Mouse (Mus musculus) kidney, adult 2 months (tissue): ENCODE results near the gene Fam169a.

Experiments used
- CTCF ChIP-seq: fragments of 200-500 bp; conservative IDR thresholded peaks from 2 replicates; pipeline ENCODE4 v1.5.1; 2011; ENCODE audit warnings: low read depth, mild to moderate bottlenecking, control low read depth, low read length, moderate library complexity, mixed read lengths; ENCODE audit not compliant: insufficient read depth, insufficient read length
- POLR2A ChIP-seq: fragments of 200-500 bp; IDR thresholded peaks from one replicate; pipeline ENCODE4 v1.6.1; 2011; ENCODE audit warnings: low read depth, low read length, control low read depth

DNA sequence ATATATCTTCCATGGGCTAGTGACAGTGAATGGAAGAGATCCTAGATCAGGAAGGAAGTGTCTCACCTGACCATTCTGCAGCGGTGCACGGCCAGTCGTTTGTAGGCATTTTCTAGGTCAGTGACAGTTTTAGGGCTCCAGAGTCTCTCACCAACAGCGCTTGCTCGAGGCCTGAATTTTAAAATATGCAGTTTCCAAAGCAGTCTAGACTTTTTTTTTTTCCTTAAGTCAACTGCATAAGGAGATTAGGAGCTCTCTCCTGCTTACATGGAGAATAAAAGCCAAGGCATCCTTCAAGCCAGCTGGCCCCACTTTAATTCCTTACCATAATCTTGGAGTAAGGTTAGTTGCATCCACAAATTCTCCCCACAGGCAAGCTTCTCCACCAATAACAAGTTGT, 109.6 kb downstream of the Fam169a start:
- TF ChIP-seq CTCF (no peak), POLR2A (no peak)
